Mouse (Mus musculus) ES-Bruce4 (cell line): Measurements from ENCODE around the gene Bend4. TPM values are rescaled to one million over a fixed set of nuclear protein-coding genes. Genes with fewer than 3 reads are reported as not detected.

ENCODE experiments used
- H3K27ac ChIP-seq: 2 replicates; pipeline ENCODE4 v1.5.1; 2012; ENCODE audit warnings: low read length, inconsistent platforms; ENCODE audit not compliant: insufficient read depth
- H3K27me3 ChIP-seq: 2 replicates; pipeline ENCODE4 v1.6.1; 2012; ENCODE audit warnings: mild to moderate bottlenecking, low read length, inconsistent platforms; ENCODE audit not compliant: control insufficient read depth, poor library complexity, insufficient read depth, severe bottlenecking
- H3K36me3 ChIP-seq: 2 replicates; pipeline ENCODE4 v1.6.1; 2012; ENCODE audit warnings: inconsistent platforms, mild to moderate bottlenecking, low read length, moderate library complexity; ENCODE audit not compliant: control insufficient read depth, poor library complexity, insufficient read depth, severe bottlenecking
- H3K4me1 ChIP-seq: one replicate; pipeline ENCODE4 v1.8.1; 2011; ENCODE audit warnings: low read length; ENCODE audit not compliant: control insufficient read depth, insufficient read depth
- H3K4me3 ChIP-seq: 2 replicates; pipeline ENCODE4 v1.5.1; 2011; ENCODE audit warnings: low read depth, mild to moderate bottlenecking, low read length
- H3K9ac ChIP-seq: 2 replicates; pipeline ENCODE4 v1.6.1; 2012; ENCODE audit warnings: low read depth, mild to moderate bottlenecking, inconsistent platforms; ENCODE audit not compliant: poor library complexity, severe bottlenecking
- H3K9me3 ChIP-seq: replicated peaks from 2 replicates; pipeline ENCODE4 v1.6.1; 2012; ENCODE audit warnings: mild to moderate bottlenecking, low read length, inconsistent platforms; ENCODE audit not compliant: control insufficient read depth, poor library complexity, insufficient read depth, severe bottlenecking
- CTCF ChIP-seq: IDR thresholded peaks from one replicate; pipeline ENCODE4 v1.8.1; 2011; ENCODE audit warnings: low read depth, low read length
- EP300 ChIP-seq: IDR thresholded peaks from 2 replicates; pipeline ENCODE4 v1.6.1; 2011; ENCODE audit warnings: low read depth, low read length; ENCODE audit not compliant: insufficient read depth
- POLR2A ChIP-seq: IDR thresholded peaks from one replicate; pipeline ENCODE4 v1.8.1; 2011; ENCODE audit warnings: low read length; ENCODE audit not compliant: insufficient read depth
- polyA plus RNA-seq: library from polyadenylated mRNA; stranded (reverse); fragments of >200 nt; gene quantifications from 2 replicates; pipeline ENCODE4 v1.2.4, GENCODE M21; 2011; ENCODE audit warnings: low read depth; ENCODE audit not compliant: missing spikeins, insufficient read depth, insufficient read length

Gene Bend4
- polyA plus RNA-seq, 1 experiment, result 44.7 TPM

DNA sequence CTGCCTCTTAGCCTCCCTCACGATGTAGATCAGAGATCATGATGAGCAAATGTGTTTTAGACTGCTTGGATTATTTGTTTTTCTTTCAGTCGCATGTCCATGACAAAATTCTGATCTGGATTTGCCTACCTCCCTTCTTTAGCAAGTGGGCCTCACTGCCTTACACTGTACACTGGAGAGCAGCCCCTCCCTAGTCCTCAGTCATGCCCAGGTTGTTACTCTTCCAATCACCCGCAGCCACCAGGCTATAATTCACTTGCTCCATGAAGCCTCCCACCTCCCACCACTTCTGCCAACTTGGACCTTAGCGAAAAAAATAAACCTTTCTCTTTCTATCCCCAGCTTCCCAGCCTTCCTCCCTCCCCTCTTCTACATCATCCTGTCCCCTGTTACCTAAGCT, 34.2 kb upstream of the Bend4 start:
- H3K4me1 ChIP-seq, result no peaks in the 10 kb centered on the region
- no peaks in the 10 kb centered on the region for H3K27me3 ChIP-seq
- no peak overlapping the region for H3K27ac ChIP-seq
- H3K9me3 ChIP-seq, result no peaks in the 10 kb centered on the region
- no peak overlapping the region for H3K4me3 ChIP-seq
- TF ChIP-seq CTCF (no peak), POLR2A (no peak), EP300 (no peak)
- H3K36me3 ChIP-seq, result no peaks in the 10 kb centered on the region
- H3K9ac ChIP-seq, result no peak overlapping the region

DNA sequence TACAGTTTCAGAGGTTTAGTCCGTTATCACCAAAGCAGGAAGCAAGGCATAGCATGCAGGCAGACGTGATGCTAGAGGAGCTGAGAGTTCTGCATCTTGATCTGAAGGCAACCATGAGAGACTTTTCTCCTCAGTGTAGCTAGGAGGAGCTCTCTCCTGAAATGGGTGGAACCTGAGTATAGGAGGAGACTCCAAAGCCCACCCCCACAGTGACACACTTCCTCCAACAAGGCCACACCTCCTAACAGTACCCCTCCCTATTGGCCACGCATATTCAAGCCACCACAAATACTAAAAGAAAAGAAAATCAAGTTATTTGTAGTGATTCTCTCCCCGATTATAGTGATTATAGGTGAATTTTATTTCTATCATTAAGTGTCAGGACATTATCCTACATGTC, 28.7 kb upstream of the Bend4 start:
- H3K9ac ChIP-seq, result no peak overlapping the region
- peaks cover 2% of the 10 kb centered on the region for H3K4me1 ChIP-seq
- H3K27me3 ChIP-seq, result no peaks in the 10 kb centered on the region
- no peak for TF ChIP-seq CTCF
- TF ChIP-seq POLR2A, result no peak
- no peak for TF ChIP-seq EP300
- no peaks in the 10 kb centered on the region for H3K9me3 ChIP-seq
- H3K36me3 ChIP-seq, result no peaks in the 10 kb centered on the region
- no peak overlapping the region for H3K4me3 ChIP-seq
- no peak overlapping the region for H3K27ac ChIP-seq

DNA sequence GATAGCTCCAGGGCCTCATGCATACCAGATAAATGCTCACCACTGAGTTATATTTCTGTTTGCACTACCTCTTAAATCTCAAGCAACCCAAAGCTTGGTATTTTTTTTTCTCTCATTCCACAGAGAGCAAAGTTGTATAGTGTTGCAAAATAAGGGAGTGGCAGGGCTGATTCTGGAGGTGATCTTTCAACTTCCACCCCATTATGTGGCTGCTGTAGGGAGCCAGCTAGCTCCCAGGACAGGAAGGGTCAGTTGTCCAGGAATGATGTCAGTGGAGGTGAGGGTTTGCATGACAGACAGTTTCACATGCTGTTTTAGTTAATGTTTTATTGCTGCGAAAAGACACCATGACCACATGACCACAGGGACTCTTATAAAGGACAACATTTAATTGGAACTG, 26.2 kb upstream of the Bend4 start:
- no peaks in the 10 kb centered on the region for H3K9me3 ChIP-seq
- H3K27me3 ChIP-seq, result no peaks in the 10 kb centered on the region
- peaks cover 2% of the 10 kb centered on the region for H3K4me1 ChIP-seq
- no peaks in the 10 kb centered on the region for H3K36me3 ChIP-seq
- no peak overlapping the region for H3K27ac ChIP-seq
- no peak overlapping the region for H3K4me3 ChIP-seq
- no peak overlapping the region for H3K9ac ChIP-seq
- no peak for TF ChIP-seq CTCF
- TF ChIP-seq EP300, result no peak
- no peak for TF ChIP-seq POLR2A

DNA sequence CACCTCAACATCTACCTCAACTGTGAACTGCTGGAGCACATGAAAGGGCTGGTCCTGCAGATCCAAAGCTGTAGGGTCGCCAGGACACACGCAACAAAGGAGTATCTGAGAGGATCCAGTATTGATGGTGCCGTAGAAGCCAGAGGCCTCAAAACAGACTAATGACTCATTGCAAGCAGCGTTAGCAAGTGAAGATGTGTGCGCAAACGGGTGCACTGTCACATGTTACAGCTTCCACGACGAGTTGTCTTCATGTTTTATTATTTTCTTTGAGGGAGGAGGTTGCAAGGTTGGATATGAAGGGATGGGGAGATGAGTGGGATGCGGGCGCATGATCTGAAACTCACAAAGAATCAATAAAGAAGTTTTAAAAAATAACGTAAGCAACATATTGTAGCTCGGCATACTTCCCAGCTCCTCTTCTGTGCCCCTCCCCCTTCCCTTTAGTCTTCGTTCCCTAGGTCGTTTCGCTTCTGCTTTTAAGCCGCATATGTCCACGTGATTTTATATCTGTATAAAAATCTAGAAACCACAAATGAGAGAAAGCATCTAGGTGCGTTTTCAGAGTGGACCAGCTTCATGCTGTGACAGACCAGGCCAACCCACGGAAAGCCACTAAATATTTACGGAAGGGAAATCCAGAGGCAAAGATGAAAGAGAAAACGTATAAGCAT, 22.0 kb upstream of the Bend4 start:
- H3K4me1 ChIP-seq, result peaks cover 2% of the 10 kb centered on the region
- no peak overlapping the region for H3K4me3 ChIP-seq
- no peaks in the 10 kb centered on the region for H3K36me3 ChIP-seq
- no peaks in the 10 kb centered on the region for H3K9me3 ChIP-seq
- no peaks in the 10 kb centered on the region for H3K27me3 ChIP-seq
- H3K9ac ChIP-seq, result no peak overlapping the region
- no peak overlapping the region for H3K27ac ChIP-seq
- no peak for TF ChIP-seq POLR2A
- no peak for TF ChIP-seq CTCF
- TF ChIP-seq EP300, result no peak

DNA sequence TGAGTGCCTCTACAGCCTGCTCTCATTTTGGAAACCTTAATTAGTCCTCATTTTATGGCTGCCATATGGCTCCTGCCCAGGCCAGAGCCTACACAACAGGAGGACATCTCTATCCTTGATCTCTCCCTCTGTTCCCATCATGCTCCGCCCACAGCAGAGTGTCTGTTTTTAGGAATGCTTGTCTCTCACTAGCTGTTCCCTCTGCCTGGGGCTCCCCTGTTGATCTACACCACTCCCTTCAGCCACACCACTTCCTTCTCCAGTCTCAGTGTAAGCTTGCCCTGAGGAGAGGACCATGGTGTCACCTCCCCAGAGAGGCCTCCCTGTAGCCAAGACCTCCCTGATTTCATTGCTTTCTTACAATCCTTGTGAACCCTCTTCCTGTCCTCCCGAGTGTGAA, 18.4 kb upstream of the Bend4 start:
- Histone ChIP-seq H3K4me1 (peaks cover 3% of the 10 kb centered on the region), H3K4me3 (no peak overlapping the region), H3K9ac (no peak overlapping the region), H3K27ac (no peak overlapping the region), H3K27me3 (no peaks in the 10 kb centered on the region), H3K9me3 (no peaks in the 10 kb centered on the region), H3K36me3 (no peaks in the 10 kb centered on the region)
- TF ChIP-seq EP300 (no peak), POLR2A (no peak), CTCF (no peak)

DNA sequence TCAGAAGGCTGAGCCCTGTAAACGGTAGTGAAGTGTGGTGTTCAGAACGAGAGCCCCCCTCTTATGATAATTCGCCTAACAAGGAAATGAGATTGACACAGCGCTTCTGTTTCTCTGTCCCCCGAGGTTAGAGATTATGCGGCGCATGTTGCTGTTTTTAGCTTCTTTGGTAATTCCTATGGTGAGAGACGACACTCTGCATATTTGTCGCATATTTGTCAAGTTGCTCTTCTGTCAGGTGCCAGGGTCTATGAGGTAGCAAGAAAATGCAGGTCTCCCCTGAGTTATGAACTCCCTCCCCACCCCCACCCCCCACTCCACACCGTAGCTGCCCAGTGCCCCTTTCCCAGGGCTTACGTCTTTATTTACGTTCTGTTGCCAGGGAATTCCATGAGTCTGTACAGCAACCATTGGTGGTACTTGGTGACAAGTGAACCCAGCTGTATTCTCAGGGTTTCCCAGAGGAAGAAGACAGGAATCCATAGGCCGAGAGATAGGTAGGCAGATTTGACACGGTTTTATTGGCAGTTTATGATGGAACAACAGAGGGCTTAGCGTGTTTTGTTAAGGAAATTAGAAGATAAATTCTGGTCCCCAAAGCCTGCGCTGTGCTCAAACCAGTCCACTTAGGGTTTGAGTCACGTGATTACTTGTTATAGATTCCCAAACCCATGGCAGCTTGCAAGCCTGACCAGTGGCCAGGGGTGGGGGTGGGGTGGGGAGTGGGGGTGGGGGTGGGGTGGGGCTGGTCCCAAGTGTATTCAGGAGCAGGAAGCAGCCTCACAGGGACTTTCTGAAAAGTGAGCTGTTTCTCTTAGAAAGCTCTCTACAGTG, 16.3 kb upstream of the Bend4 start:
- Histone ChIP-seq H3K27me3 (no peaks in the 10 kb centered on the region), H3K36me3 (no peaks in the 10 kb centered on the region), H3K9ac (no peak overlapping the region), H3K4me1 (peaks cover 3% of the 10 kb centered on the region), H3K27ac (no peak overlapping the region), H3K4me3 (no peak overlapping the region), H3K9me3 (no peaks in the 10 kb centered on the region)
- TF ChIP-seq CTCF (no peak), EP300 (no peak), POLR2A (no peak)
